Mouse (Mus musculus): ENCODE data around the gene Cd300lf.

DNA sequence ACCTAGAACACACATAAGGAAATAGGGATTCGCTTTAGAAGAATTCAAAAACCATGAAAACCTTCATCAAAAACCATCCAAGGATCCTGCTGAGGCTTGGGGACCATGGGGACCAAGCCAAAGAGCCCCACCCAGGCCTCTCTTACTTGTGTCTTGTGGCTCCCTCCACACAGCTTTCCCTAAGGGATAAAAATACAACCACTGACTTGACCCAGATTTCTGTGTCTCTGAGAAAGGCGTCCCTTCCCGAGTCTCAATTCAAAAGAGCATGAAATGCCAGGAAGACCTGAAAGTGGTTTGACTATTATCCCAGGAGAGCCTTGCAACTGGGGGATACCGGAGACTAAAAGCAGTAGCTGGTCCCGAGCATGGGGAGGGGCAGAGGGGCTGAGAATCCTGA, 60.8 kb downstream of the Cd300lf start:
- TF ChIP-seq CTCF (IDR thresholded peaks at IDR 0.05; ENCODE audit: borderline replicate concordance, insufficient read depth, low read length), result no peak
- TF ChIP-seq POLR2A (IDR thresholded peaks at IDR 0.05; ENCODE audit: low read depth, low read length), result no peak
